Mouse (Mus musculus): ENCODE measurements around the gene Olfr124. TPM values are rescaled to one million over a fixed set of nuclear protein-coding genes. Genes with fewer than 3 reads are reported as not detected.

Gene Olfr124
- not detected in 2 replicates for polyA plus RNA-seq (2012; rRNA removed)

GRCm38 (mm10) chr17:37799588-37799987 lies at the start of gene Olfr124:
Gene Olfr124 (plus strand): TSS chr17:37799888.
- Histone ChIP-seq H3K36me3 (ENCODE audit: control insufficient read depth, insufficient read depth, low read length) (no peaks in the 10 kb centered on the region), H3K4me3 (ENCODE audit: low read depth, low read length) (no peak within 1 kb of the TSS), H3K27me3 (ENCODE audit: control insufficient read depth, insufficient read depth, low read length) (no peaks in the 10 kb centered on the region), H3K4me1 (ENCODE audit: control insufficient read depth, insufficient read depth, insufficient read length, low read length) (no peaks in the 10 kb centered on the region), H3K27ac (ENCODE audit: insufficient read depth, low read depth, low read length) (no peak within 1 kb of the TSS)
- 86% methylated on average over 3 of the region's 3 CpGs for WGBS
- TF ChIP-seq POLR2A (IDR thresholded peaks at IDR 0.05; ENCODE audit: low read depth, low read length) (no peak), CTCF (IDR thresholded peaks at IDR 0.05; ENCODE audit: extremely low read depth, insufficient read length, insufficient replicate concordance, low read depth, low read length) (no peak)

GRCm38 (mm10) chr17:37768307-37768706 lies 31.4 kb upstream of the Olfr124 start, which contains the start of gene Olfr122:
Gene Olfr122 (plus strand): TSS chr17:37768607.
- Histone ChIP-seq H3K27ac (ENCODE audit: insufficient read depth, low read depth, low read length) (no peak within 1 kb of the TSS), H3K4me3 (ENCODE audit: low read depth, low read length) (no peak within 1 kb of the TSS), H3K36me3 (ENCODE audit: control insufficient read depth, insufficient read depth, low read length) (no peaks in the 10 kb centered on the region), H3K27me3 (ENCODE audit: control insufficient read depth, insufficient read depth, low read length) (no peaks in the 10 kb centered on the region), H3K4me1 (ENCODE audit: control insufficient read depth, insufficient read depth, insufficient read length, low read length) (no peaks in the 10 kb centered on the region)
- no peak for TF ChIP-seq POLR2A (IDR thresholded peaks at IDR 0.05; ENCODE audit: low read depth, low read length)
- 81% methylated on average over 4 of the region's 4 CpGs for WGBS

- Histone ChIP-seq H3K27ac (ENCODE audit: insufficient read depth, low read depth, low read length) (no peak within 1 kb of the TSS), H3K4me1 (ENCODE audit: control insufficient read depth, insufficient read depth, insufficient read length, low read length) (no peaks in the 10 kb centered on the region), H3K4me3 (ENCODE audit: low read depth, low read length) (no peak within 1 kb of the TSS), H3K36me3 (ENCODE audit: control insufficient read depth, insufficient read depth, low read length) (no peaks in the 10 kb centered on the region), H3K27me3 (ENCODE audit: control insufficient read depth, insufficient read depth, low read length) (no peaks in the 10 kb centered on the region)
- TF ChIP-seq POLR2A (IDR thresholded peaks at IDR 0.05; ENCODE audit: low read depth, low read length) (no peak), CTCF (IDR thresholded peaks at IDR 0.05; ENCODE audit: extremely low read depth, insufficient read length, insufficient replicate concordance, low read depth, low read length) (no peak)
- 84% methylated on average over 2 of the region's 2 CpGs for WGBS
These were observed 6.5 kb upstream of the Olfr124 start, which contains the start of gene Olfr123 for GRCm38 (mm10) chr17:37793229-37793628. Gene Olfr123 (plus strand): TSS chr17:37793529.

- Histone ChIP-seq H3K27ac (ENCODE audit: insufficient read depth, low read depth, low read length) (no peak within 1 kb of the TSS), H3K36me3 (ENCODE audit: control insufficient read depth, insufficient read depth, low read length) (no peaks in the 10 kb centered on the region), H3K4me3 (ENCODE audit: low read depth, low read length) (no peak within 1 kb of the TSS), H3K27me3 (ENCODE audit: control insufficient read depth, insufficient read depth, low read length) (no peaks in the 10 kb centered on the region), H3K4me1 (ENCODE audit: control insufficient read depth, insufficient read depth, insufficient read length, low read length) (no peaks in the 10 kb centered on the region)
- no peak for TF ChIP-seq CTCF (IDR thresholded peaks at IDR 0.05; ENCODE audit: extremely low read depth, insufficient read length, insufficient replicate concordance, low read depth, low read length)
- no peak for TF ChIP-seq POLR2A (IDR thresholded peaks at IDR 0.05; ENCODE audit: low read depth, low read length)
These were observed 33.0 kb downstream of the Olfr124 start, which contains the start of gene Olfr125 for GRCm38 (mm10) chr17:37832649-37833048. Gene Olfr125 (plus strand): TSS chr17:37832949.

GRCm38 (mm10) chr17:37847183-37847582 lies 47.5 kb downstream of the Olfr124 start, which contains the start of gene Olfr126:
Gene Olfr126 (plus strand): TSS chr17:37847483.
- H3K36me3 ChIP-seq (ENCODE audit: control insufficient read depth, insufficient read depth, low read length), result no peaks in the 10 kb centered on the region
- no peak for TF ChIP-seq CTCF (IDR thresholded peaks at IDR 0.05; ENCODE audit: extremely low read depth, insufficient read length, insufficient replicate concordance, low read depth, low read length)
- no peak for TF ChIP-seq POLR2A (IDR thresholded peaks at IDR 0.05; ENCODE audit: low read depth, low read length)
- no peak within 1 kb of the TSS for H3K4me3 ChIP-seq (ENCODE audit: low read depth, low read length)
- H3K27me3 ChIP-seq (ENCODE audit: control insufficient read depth, insufficient read depth, low read length), result no peaks in the 10 kb centered on the region
- H3K4me1 ChIP-seq (ENCODE audit: control insufficient read depth, insufficient read depth, insufficient read length, low read length), result no peaks in the 10 kb centered on the region
- no peak within 1 kb of the TSS for H3K27ac ChIP-seq (ENCODE audit: insufficient read depth, low read depth, low read length)

Other genes with a start within 250 kb of the Olfr124 start
- not detected in 2 replicates for gene Olfr112, start 230.4 kb upstream of the Olfr124 start, polyA plus RNA-seq (2012; rRNA removed)
- not detected in 2 replicates for gene Olfr113, start 222.2 kb upstream of the Olfr124 start, polyA plus RNA-seq (2012; rRNA removed)
- gene Olfr114, start 207.1 kb upstream of the Olfr124 start, polyA plus RNA-seq (2012; rRNA removed), result not detected in 2 replicates
- gene Olfr115, start 172.8 kb upstream of the Olfr124 start, polyA plus RNA-seq (2012; rRNA removed), result not detected in 2 replicates
- not detected in 2 replicates for gene Olfr116, start 172.7 kb upstream of the Olfr124 start, polyA plus RNA-seq (2012; rRNA removed)
- not detected in 2 replicates for gene Olfr117, start 136.1 kb upstream of the Olfr124 start, polyA plus RNA-seq (2012; rRNA removed)
- not detected in 2 replicates for gene Olfr118, start 132.9 kb upstream of the Olfr124 start, polyA plus RNA-seq (2012; rRNA removed)
- not detected in 2 replicates for gene Olfr119, start 103.3 kb upstream of the Olfr124 start, polyA plus RNA-seq (2012; rRNA removed)
- not detected in 2 replicates for gene Olfr120, start 78.1 kb upstream of the Olfr124 start, polyA plus RNA-seq (2012; rRNA removed)
- gene Olfr121, start 51.0 kb upstream of the Olfr124 start, polyA plus RNA-seq (2012; rRNA removed), result not detected in 2 replicates
- not detected in 2 replicates for gene Olfr122, start 31.3 kb upstream of the Olfr124 start, polyA plus RNA-seq (2012; rRNA removed)
- gene Olfr123, start 6.4 kb upstream of the Olfr124 start, polyA plus RNA-seq (2012; rRNA removed), result not detected in 2 replicates
- gene Olfr125, start 33.1 kb downstream of the Olfr124 start, polyA plus RNA-seq (2012; rRNA removed), result not detected in 2 replicates
- gene Olfr126, start 47.6 kb downstream of the Olfr124 start, polyA plus RNA-seq (2012; rRNA removed), result not detected in 2 replicates
- not detected in 2 replicates for gene Olfr127, start 100.5 kb downstream of the Olfr124 start, polyA plus RNA-seq (2012; rRNA removed)
- not detected in 2 replicates for gene Olfr128, start 120.7 kb downstream of the Olfr124 start, polyA plus RNA-seq (2012; rRNA removed)
- not detected in 2 replicates for gene Olfr761, start 153.2 kb downstream of the Olfr124 start, polyA plus RNA-seq (2012; rRNA removed)

All from small intestine, adult 2 months (tissue).